Mouse (Mus musculus): Measurements from ENCODE around the gene Sept3. TPM values are rescaled to one million over a fixed set of nuclear protein-coding genes. Genes with fewer than 3 reads are reported as not detected.
A peak's percentile ranks its signal among the peaks of the same experiment; 100 is the strongest.

Sept3 gene
- polyA plus RNA-seq, 1 experiment from 2014 or later: 45.5 TPM

GRCm38 (mm10) chr15:82271201-82271600 lies 3.5 kb upstream of the Sept3 start:
- H3K4me2 ChIP-seq: no peak overlapping the region
- no peak overlapping the region for H3K4me3 ChIP-seq (replicated peaks)
- 4% methylated on average over 5 of the region's 5 CpGs for WGBS
- H3K9ac ChIP-seq (replicated peaks): no peak overlapping the region
- peaks cover 10% of the 10 kb centered on the region for H3K4me1 ChIP-seq (replicated peaks)
- ATAC-seq (ENCODE audit: insufficient number of reproducible peaks, insufficient read depth, low FRiP score, low TSS enrichment, low read depth): no peak
- peaks cover 40% of the 10 kb centered on the region for H3K27me3 ChIP-seq
- H3K9me3 ChIP-seq: no peaks in the 10 kb centered on the region
- no peak overlapping the region for H3K27ac ChIP-seq
- H3K36me3 ChIP-seq: no peaks in the 10 kb centered on the region

- Histone ChIP-seq H3K36me3 (peaks cover 1% of the 10 kb centered on the region; the same call in 1 of the 2 replicates), H3K27ac (no peak overlapping the region), H3K4me3 (replicated peaks) (no peak overlapping the region), H3K27me3 (peaks cover 40% of the 10 kb centered on the region), H3K4me1 (replicated peaks) (peaks cover 16% of the 10 kb centered on the region), H3K4me2 (no peak overlapping the region), H3K9me3 (no peaks in the 10 kb centered on the region), H3K9ac (replicated peaks) (no peak overlapping the region)
- ATAC-seq (ENCODE audit: insufficient number of reproducible peaks, insufficient read depth, low FRiP score, low TSS enrichment, low read depth): no peak
- 81% methylated on average over 6 of the region's 6 CpGs for WGBS
Measured at GRCm38 (mm10) chr15:82272295-82272694, 2.4 kb upstream of the Sept3 start.

GRCm38 (mm10) chr15:82274927-82275901 lies 521 bp downstream of the Sept3 start:
- Histone ChIP-seq H3K27me3 (peaks cover 40% of the 10 kb centered on the region), H3K36me3 (peaks cover 17% of the 10 kb centered on the region), H3K9me3 (no peaks in the 10 kb centered on the region), H3K4me3 (replicated peaks) (peak overlapping the region; percentile 69), H3K27ac (no peak overlapping the region), H3K4me2 (peak overlapping the region; percentile 95), H3K4me1 (replicated peaks) (peaks cover 12% of the 10 kb centered on the region), H3K9ac (replicated peaks) (peak overlapping the region; percentile 74)
- WGBS: 1% methylated on average over 82 of the region's 86 CpGs
- ATAC-seq (ENCODE audit: insufficient number of reproducible peaks, insufficient read depth, low FRiP score, low TSS enrichment, low read depth): peak; percentile 62; the same call in 1 of the 2 replicates

- Histone ChIP-seq H3K27me3 (peaks cover 26% of the 10 kb centered on the region), H3K4me3 (replicated peaks) (no peak overlapping the region), H3K4me1 (replicated peaks) (peaks cover 12% of the 10 kb centered on the region), H3K9ac (replicated peaks) (no peak overlapping the region), H3K27ac (no peak overlapping the region), H3K4me2 (no peak overlapping the region), H3K9me3 (no peaks in the 10 kb centered on the region), H3K36me3 (peaks cover 35% of the 10 kb centered on the region)
- ATAC-seq (ENCODE audit: insufficient number of reproducible peaks, insufficient read depth, low FRiP score, low TSS enrichment, low read depth): no peak
- 75% methylated on average over 5 of the region's 5 CpGs for WGBS
Measured at GRCm38 (mm10) chr15:82277591-82277990, 2.9 kb downstream of the Sept3 start.

- H3K9ac ChIP-seq (replicated peaks): no peak overlapping the region
- peaks cover 65% of the 10 kb centered on the region for H3K36me3 ChIP-seq
- H3K27me3 ChIP-seq: no peaks in the 10 kb centered on the region; the same call in 1 of the 2 replicates
- ATAC-seq (ENCODE audit: insufficient number of reproducible peaks, insufficient read depth, low FRiP score, low TSS enrichment, low read depth): no peak
- H3K4me3 ChIP-seq (replicated peaks): no peak overlapping the region
- H3K9me3 ChIP-seq: no peaks in the 10 kb centered on the region
- peaks cover 12% of the 10 kb centered on the region for H3K4me1 ChIP-seq (replicated peaks)
- H3K27ac ChIP-seq: no peak overlapping the region
- 83% methylated on average over 4 of the region's 4 CpGs for WGBS
- no peak overlapping the region for H3K4me2 ChIP-seq
Measured at GRCm38 (mm10) chr15:82280638-82281037, 5.9 kb downstream of the Sept3 start.

GRCm38 (mm10) chr15:82286157-82286556 lies 11.5 kb downstream of the Sept3 start:
- Histone ChIP-seq H3K4me2 (no peak overlapping the region), H3K9ac (replicated peaks) (no peak overlapping the region), H3K4me3 (replicated peaks) (no peak overlapping the region), H3K27me3 (no peaks in the 10 kb centered on the region), H3K9me3 (no peaks in the 10 kb centered on the region), H3K27ac (no peak overlapping the region), H3K4me1 (replicated peaks) (no peaks in the 10 kb centered on the region), H3K36me3 (peaks cover 84% of the 10 kb centered on the region)
- ATAC-seq (ENCODE audit: insufficient number of reproducible peaks, insufficient read depth, low FRiP score, low TSS enrichment, low read depth): no peak
- 58% methylated on average over 12 of the region's 12 CpGs for WGBS

GRCm38 (mm10) chr15:82290252-82290651 lies 15.6 kb downstream of the Sept3 start:
- no peak for ATAC-seq (ENCODE audit: insufficient number of reproducible peaks, insufficient read depth, low FRiP score, low TSS enrichment, low read depth)
- 91% methylated on average over 7 of the region's 7 CpGs for WGBS
- Histone ChIP-seq H3K9me3 (no peaks in the 10 kb centered on the region), H3K36me3 (peaks cover 58% of the 10 kb centered on the region), H3K4me2 (no peak overlapping the region), H3K27me3 (no peaks in the 10 kb centered on the region), H3K9ac (replicated peaks) (no peak overlapping the region), H3K4me3 (replicated peaks) (no peak overlapping the region), H3K27ac (no peak overlapping the region), H3K4me1 (replicated peaks) (peaks cover 7% of the 10 kb centered on the region)

GRCm38 (mm10) chr15:82292851-82293250 lies 18.2 kb downstream of the Sept3 start:
- Histone ChIP-seq H3K27me3 (no peaks in the 10 kb centered on the region), H3K9me3 (no peaks in the 10 kb centered on the region), H3K27ac (no peak overlapping the region), H3K4me1 (replicated peaks) (peaks cover 7% of the 10 kb centered on the region), H3K4me2 (peak overlapping the region; percentile 43), H3K36me3 (peaks cover 33% of the 10 kb centered on the region), H3K9ac (replicated peaks) (no peak overlapping the region), H3K4me3 (replicated peaks) (0 out of 2 replicates have a peak overlapping the region, but pooled peaks have one; percentile 4)
- no peak for ATAC-seq (ENCODE audit: insufficient number of reproducible peaks, insufficient read depth, low FRiP score, low TSS enrichment, low read depth)
- WGBS: 30% methylated on average over 4 of the region's 5 CpGs

- no peak overlapping the region; the same call in 1 of the 2 replicates for H3K27ac ChIP-seq
- H3K36me3 ChIP-seq: peaks cover 29% of the 10 kb centered on the region
Measured at GRCm38 (mm10) chr15:82293271-82293711, 18.6 kb downstream of the Sept3 start.

GRCm38 (mm10) chr15:82294059-82294458 lies 19.4 kb downstream of the Sept3 start:
- Histone ChIP-seq H3K27ac (no peak overlapping the region), H3K4me1 (replicated peaks) (peaks cover 7% of the 10 kb centered on the region), H3K27me3 (peaks cover 7% of the 10 kb centered on the region), H3K4me3 (replicated peaks) (no peak overlapping the region), H3K36me3 (peaks cover 21% of the 10 kb centered on the region), H3K4me2 (no peak overlapping the region), H3K9ac (replicated peaks) (no peak overlapping the region), H3K9me3 (no peaks in the 10 kb centered on the region)
- ATAC-seq (ENCODE audit: insufficient number of reproducible peaks, insufficient read depth, low FRiP score, low TSS enrichment, low read depth): no peak
- 53% methylated on average over 8 of the region's 8 CpGs for WGBS

More at GRCm38 (mm10) chr15:82293271-82293711, 18.6 kb downstream of the Sept3 start:
- no peak overlapping the region for H3K9ac ChIP-seq (replicated peaks)
- peaks cover 7% of the 10 kb centered on the region for H3K4me1 ChIP-seq (replicated peaks)
- 0 out of 2 replicates have a peak overlapping the region, but pooled peaks have one; percentile 4 for H3K4me3 ChIP-seq (replicated peaks)
- peak overlapping the region; percentile 43 for H3K4me2 ChIP-seq
- no peaks in the 10 kb centered on the region for H3K27me3 ChIP-seq
- H3K9me3 ChIP-seq: no peaks in the 10 kb centered on the region
- peak; percentile 52 for ATAC-seq (ENCODE audit: insufficient number of reproducible peaks, insufficient read depth, low FRiP score, low TSS enrichment, low read depth)
- WGBS: 21% methylated on average over 7 of the region's 7 CpGs

GRCm38 (mm10) chr15:82298764-82299561 lies 24.3 kb downstream of the Sept3 start, which contains the start of gene Wbp2nl:
Gene Wbp2nl, plus strand, starts transcription at chr15:82298954.
- no peak within 1 kb of the TSS for H3K9ac ChIP-seq (replicated peaks)
- peak within 1 kb of the TSS; percentile 17; the same call in 1 of the 2 replicates for H3K4me2 ChIP-seq
- H3K36me3 ChIP-seq: no peaks in the 10 kb centered on the region
- 0 out of 2 replicates have a peak within 1 kb of the TSS, but pooled peaks have one; percentile 1 for H3K4me3 ChIP-seq (replicated peaks)
- H3K27ac ChIP-seq: no peak within 1 kb of the TSS
- no peaks in the 10 kb centered on the region for H3K9me3 ChIP-seq
- H3K4me1 ChIP-seq (replicated peaks): no peaks in the 10 kb centered on the region
- ATAC-seq (ENCODE audit: insufficient number of reproducible peaks, insufficient read depth, low FRiP score, low TSS enrichment, low read depth): no peak
- H3K27me3 ChIP-seq: peaks cover 9% of the 10 kb centered on the region
- 54% methylated on average over 39 of the region's 39 CpGs for WGBS
